Mouse (Mus musculus) myocyte (in vitro differentiated cells): ENCODE measurements around the gene Lcorl. TPM values are rescaled to one million over a fixed set of nuclear protein-coding genes. Genes with fewer than 3 reads are reported as not detected.
"Not testable (repeated sequence)": the region's sequence is repeated elsewhere in the genome, so short reads cannot be mapped to it uniquely, and the experiment has no call there.

Experiments
- H3K27me3 ChIP-seq: one replicate; pipeline ENCODE4 v1.6.1; 2011; ENCODE audit not compliant: control insufficient read depth, insufficient read depth, insufficient read length
- H3K36me3 ChIP-seq: one replicate; pipeline ENCODE4 v1.6.1; 2011; ENCODE audit not compliant: control insufficient read depth, insufficient read depth
- H3K4me2 ChIP-seq: one replicate; pipeline ENCODE4 v1.6.1; 2011; ENCODE audit warnings: low read depth, control low read depth
- H3K4me3 ChIP-seq: one replicate; pipeline ENCODE4 v1.5.1; 2011; ENCODE audit warnings: mild to moderate bottlenecking, control low read depth, moderate library complexity
- H3K79me2 ChIP-seq: one replicate; pipeline ENCODE4 v1.6.1; 2011; ENCODE audit not compliant: control insufficient read depth, insufficient read depth
- H3ac ChIP-seq: one replicate; pipeline ENCODE4 v1.6.1; 2011; ENCODE audit not compliant: control insufficient read depth, insufficient read length
- CEBPB ChIP-seq: IDR thresholded peaks from 2 replicates; pipeline ENCODE4 v1.6.1; 2011; ENCODE audit warnings: mild to moderate bottlenecking, moderate library complexity; ENCODE audit not compliant: poor library complexity, insufficient read depth, severe bottlenecking
- E2F4 ChIP-seq: IDR thresholded peaks from one replicate; pipeline ENCODE4 v1.6.1; 2011; ENCODE audit warnings: mild to moderate bottlenecking, control low read depth, moderate library complexity; ENCODE audit not compliant: insufficient read depth
- MAX ChIP-seq: IDR thresholded peaks from one replicate; pipeline ENCODE4 v1.6.1; 2011; ENCODE audit warnings: low read depth, mild to moderate bottlenecking, control low read depth
- MYOD1 ChIP-seq, 3 experiments: IDR thresholded peaks; one replicate each; pipeline ENCODE4 v1.6.1; 2011; ENCODE audit warnings: control low read depth in 2 of 3, low read depth in 2 of 3, mild to moderate bottlenecking in 2 of 3, moderate library complexity in 1 of 3; ENCODE audit not compliant: insufficient read length in 2 of 3, control insufficient read depth in 1 of 3
- MYOG ChIP-seq, 3 experiments: IDR thresholded peaks; one replicate each; pipeline ENCODE4 v1.6.1; 2011; ENCODE audit warnings: control low read depth in 2 of 3, low read depth in 2 of 3, mild to moderate bottlenecking in 2 of 3; ENCODE audit not compliant: insufficient read length in 2 of 3, control insufficient read depth in 1 of 3, insufficient read depth in 1 of 3
- POLR2A ChIP-seq: IDR thresholded peaks from one replicate; pipeline ENCODE4 v1.6.1; 2011; ENCODE audit warnings: low read depth, mild to moderate bottlenecking, control low read depth, moderate library complexity; ENCODE audit not compliant: insufficient read length
- POLR2AphosphoS2 ChIP-seq: IDR thresholded peaks from one replicate; pipeline ENCODE4 v1.6.1; 2011; ENCODE audit warnings: low read depth, control low read depth; ENCODE audit not compliant: insufficient read length
- REST ChIP-seq: IDR thresholded peaks from one replicate; pipeline ENCODE4 v1.6.1; 2011; ENCODE audit warnings: mild to moderate bottlenecking, control low read depth, moderate library complexity; ENCODE audit not compliant: insufficient read depth, insufficient read length
- SRF ChIP-seq: IDR thresholded peaks from one replicate; pipeline ENCODE4 v1.6.1; 2011; ENCODE audit warnings: low read depth; ENCODE audit not compliant: control insufficient read depth, insufficient read length
- TCF12 ChIP-seq: IDR thresholded peaks from one replicate; pipeline ENCODE4 v1.6.1; 2011; ENCODE audit warnings: mild to moderate bottlenecking, control low read depth; ENCODE audit not compliant: poor library complexity, insufficient read depth, severe bottlenecking
- TCF3 ChIP-seq: IDR thresholded peaks from one replicate; pipeline ENCODE4 v1.6.1; 2011; ENCODE audit warnings: low read depth, control low read depth; ENCODE audit not compliant: insufficient read length
- USF1 ChIP-seq: IDR thresholded peaks from one replicate; pipeline ENCODE4 v1.6.1; 2011; ENCODE audit warnings: low read depth, mild to moderate bottlenecking, control low read depth, moderate library complexity
- polyA plus RNA-seq: library from polyadenylated mRNA; unstranded; fragments of >200 nt; fragmentation: generic; extraction: Trizol; gene quantifications from one replicate; pipeline ENCODE4 v1.2.1, GENCODE M21; 2012; ENCODE audit warnings: missing spikeins

Gene Lcorl
- polyA plus RNA-seq, 1 experiment, result 1.4 TPM

- no peaks in the 10 kb centered on the region for H3K36me3 ChIP-seq
- H3ac ChIP-seq, result peak overlapping the region; percentile 77
- TF ChIP-seq SRF (no peak), MAX (no peak), CEBPB (no peak), TCF3 (no peak), E2F4 (no peak), POLR2AphosphoS2 (no peak), MYOD1 (IDR thresholded peaks at IDR 0.05; ENCODE audit: control insufficient read depth in 1 of 3, insufficient read length in 2 of 3, low read depth in 2 of 3) (no peak), MYOG (IDR thresholded peaks at IDR 0.05; ENCODE audit: control insufficient read depth in 1 of 3, insufficient read depth in 1 of 3, insufficient read length in 2 of 3, low read depth in 2 of 3) (no peak), REST (no peak), POLR2A (no peak), USF1 (no peak), TCF12 (no peak)
- H3K79me2 ChIP-seq, result peaks cover 14% of the 10 kb centered on the region
- peak overlapping the region; percentile 78 for H3K4me3 ChIP-seq
- H3K4me2 ChIP-seq, result peak overlapping the region; percentile 97
- no peaks in the 10 kb centered on the region for H3K27me3 ChIP-seq
These were observed 188.2 kb downstream of the Lcorl start for GRCm38 (mm10) chr5:45669234-45669597.

- Histone ChIP-seq H3K4me2 (peak overlapping the region; percentile 97), H3K27me3 (no peaks in the 10 kb centered on the region), H3K79me2 (peaks cover 14% of the 10 kb centered on the region), H3K36me3 (no peaks in the 10 kb centered on the region), H3ac (peak overlapping the region; percentile 77), H3K4me3 (peak overlapping the region; percentile 78)
- no peak for TF ChIP-seq POLR2AphosphoS2
- no peak for TF ChIP-seq MAX
- TF ChIP-seq E2F4, result no peak
- no peak for TF ChIP-seq MYOG (IDR thresholded peaks at IDR 0.05; ENCODE audit: control insufficient read depth in 1 of 3, insufficient read depth in 1 of 3, insufficient read length in 2 of 3, low read depth in 2 of 3)
- no peak for TF ChIP-seq POLR2A
- TF ChIP-seq MYOD1 (IDR thresholded peaks at IDR 0.05; ENCODE audit: control insufficient read depth in 1 of 3, insufficient read length in 2 of 3, low read depth in 2 of 3), result no peak
- no peak for TF ChIP-seq CEBPB
- TF ChIP-seq SRF, result no peak
- no peak for TF ChIP-seq REST
- TF ChIP-seq TCF12, result no peak
- no peak for TF ChIP-seq TCF3
- no peak for TF ChIP-seq USF1
These were observed 188.6 kb downstream of the Lcorl start for GRCm38 (mm10) chr5:45668831-45669230.

DNA sequence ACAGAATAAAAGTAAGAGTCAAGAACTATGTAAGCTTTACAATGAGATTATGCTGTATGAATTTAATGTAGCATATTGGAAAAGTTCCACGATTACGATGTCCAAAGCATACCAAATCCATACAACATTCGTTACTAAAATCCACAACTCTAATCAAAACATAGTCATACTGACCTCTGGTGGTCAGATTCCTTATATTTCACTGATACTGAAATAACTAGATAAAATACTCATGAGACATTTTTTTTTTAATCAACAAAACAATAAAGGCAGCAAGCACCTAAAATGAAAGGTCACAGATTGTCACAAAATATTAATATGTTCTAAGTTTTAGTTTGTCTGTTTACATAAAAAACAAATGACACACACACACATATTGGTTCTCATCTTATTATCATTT, 189.1 kb downstream of the Lcorl start:
- Histone ChIP-seq H3K79me2 (peaks cover 14% of the 10 kb centered on the region), H3K36me3 (no peaks in the 10 kb centered on the region), H3K4me3 (peak overlapping the region; percentile 78), H3ac (no peak overlapping the region), H3K4me2 (peak overlapping the region; percentile 97), H3K27me3 (no peaks in the 10 kb centered on the region)
- TF ChIP-seq USF1 (no peak), MYOG (IDR thresholded peaks at IDR 0.05; ENCODE audit: control insufficient read depth in 1 of 3, insufficient read depth in 1 of 3, insufficient read length in 2 of 3, low read depth in 2 of 3) (no peak), TCF3 (no peak), CEBPB (no peak), MYOD1 (IDR thresholded peaks at IDR 0.05; ENCODE audit: control insufficient read depth in 1 of 3, insufficient read length in 2 of 3, low read depth in 2 of 3) (no peak), REST (no peak), POLR2A (no peak)

DNA sequence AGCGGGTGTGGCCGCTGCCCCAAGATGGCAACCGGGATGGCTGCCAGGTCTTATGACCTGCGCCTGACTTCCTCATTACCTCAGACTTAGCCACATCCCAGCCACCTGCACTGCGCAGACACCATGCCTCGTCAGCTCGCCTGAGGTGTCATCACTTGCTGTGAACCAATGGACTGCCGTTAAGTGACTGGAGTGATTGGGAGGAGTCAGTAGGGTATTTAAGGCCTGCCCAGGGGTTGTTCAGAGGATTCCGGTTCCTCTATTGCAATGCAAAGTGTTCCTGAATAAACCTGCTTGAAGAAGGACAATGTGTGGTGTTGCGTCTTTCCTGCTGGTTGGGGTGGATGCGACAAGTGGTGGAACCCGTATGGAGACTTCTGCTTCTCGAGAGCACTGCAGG, 199.0 kb downstream of the Lcorl start:
- H3K36me3 ChIP-seq, H3ac ChIP-seq, H3K4me3 ChIP-seq, H3K27me3 ChIP-seq, H3K4me2 ChIP-seq, H3K79me2 ChIP-seq: not testable (repeated sequence)

DNA sequence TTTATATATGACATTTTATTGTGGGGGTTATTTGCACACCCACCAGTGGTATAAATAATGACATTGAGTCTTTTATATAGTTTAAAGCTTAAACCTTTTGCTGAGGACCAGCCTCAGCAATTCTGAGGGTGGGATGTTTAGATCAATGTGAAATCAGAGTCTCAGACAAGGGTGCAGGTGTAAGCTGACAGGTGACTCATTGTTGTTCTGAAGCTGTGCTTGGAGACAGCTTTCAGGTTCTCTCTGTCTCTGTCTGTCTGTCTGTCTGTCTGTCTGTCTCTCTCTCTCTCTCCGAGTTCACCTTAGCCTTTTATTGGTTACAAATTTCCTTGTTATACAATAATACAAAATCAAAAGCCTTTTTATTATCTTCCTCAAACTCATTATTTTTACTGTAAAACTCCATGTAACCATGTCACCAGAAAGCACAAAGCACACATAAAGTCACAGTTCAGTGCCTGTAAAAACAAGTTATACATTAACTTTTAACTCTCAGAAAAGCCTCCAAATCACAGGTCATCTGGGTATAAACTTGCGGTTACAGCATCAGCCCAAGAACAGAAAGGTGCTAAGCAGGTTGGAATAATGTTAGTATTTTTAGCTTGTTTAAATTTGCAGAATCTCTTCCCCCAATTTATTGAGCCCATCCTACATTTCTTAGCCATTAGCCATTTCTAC, 206.2 kb downstream of the Lcorl start:
- no peak for TF ChIP-seq E2F4
- no peak for TF ChIP-seq USF1
- TF ChIP-seq TCF12, result no peak
- TF ChIP-seq MYOD1 (IDR thresholded peaks at IDR 0.05; ENCODE audit: control insufficient read depth in 1 of 3, insufficient read length in 2 of 3, low read depth in 2 of 3), result no peak
- TF ChIP-seq CEBPB, result no peak
- TF ChIP-seq POLR2A, result no peak
- no peak for TF ChIP-seq MAX
- no peak for TF ChIP-seq SRF
- TF ChIP-seq MYOG (IDR thresholded peaks at IDR 0.05; ENCODE audit: control insufficient read depth in 1 of 3, insufficient read depth in 1 of 3, insufficient read length in 2 of 3, low read depth in 2 of 3), result no peak
- Histone ChIP-seq H3K4me2 (no peak overlapping the region), H3K36me3 (no peaks in the 10 kb centered on the region), H3K79me2 (no peaks in the 10 kb centered on the region), H3K4me3 (no peak overlapping the region), H3K27me3 (no peaks in the 10 kb centered on the region), H3ac (no peak overlapping the region)

Other genes with a start within 250 kb of the Lcorl start
- gene Fam184b, start 218.0 kb downstream of the Lcorl start, polyA plus RNA-seq, result 0.01 TPM
- 6.3 TPM for gene Ncapg, start 187.7 kb downstream of the Lcorl start, polyA plus RNA-seq